Mouse (Mus musculus) adrenal gland, postnatal 36 days (tissue): Measurements from ENCODE around the gene Gm6525. TPM values are rescaled to one million over a fixed set of nuclear protein-coding genes. Genes with fewer than 3 reads are reported as not detected.

ENCODE experiments used
- DNase-seq, 2 experiments: peaks; one replicate each; pipeline ENCODE4 v3.0.0; 2021; ENCODE audit warnings: mixed read lengths in 1 of 2
- total RNA-seq, 2 experiments: library from RNA; stranded (reverse); gene quantifications; 2 replicates each; pipeline ENCODE4 v1.2.3; 2021

Gene Gm6525
- total RNA-seq, 2 experiments from 2014 or later: 0.50 TPM; not detected in 1

DNA sequence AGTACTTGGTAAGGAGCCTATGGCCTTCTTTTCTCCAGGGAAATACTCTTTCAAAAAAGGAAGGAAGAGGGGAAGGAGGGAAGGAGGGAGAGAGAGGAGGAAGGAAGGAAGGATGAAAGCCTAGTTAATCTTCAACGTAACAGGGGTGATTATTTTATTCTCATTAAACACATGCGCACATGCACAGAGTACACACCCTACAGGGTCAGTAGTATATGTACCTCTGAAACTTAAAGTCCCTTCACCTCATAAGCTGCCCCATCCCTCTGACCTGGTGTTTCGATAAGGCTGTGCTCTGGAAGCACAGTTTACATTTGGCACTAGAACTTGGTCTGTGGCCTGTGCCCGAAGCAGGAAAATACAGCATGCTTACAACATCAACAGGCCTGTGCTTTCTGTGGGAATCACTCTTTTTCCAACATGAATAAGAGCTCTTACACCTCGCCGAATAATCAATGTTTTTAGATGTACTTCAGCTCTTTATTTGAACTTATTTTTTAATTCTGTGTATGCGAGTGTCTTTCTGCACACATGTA lies 37.5 kb downstream of the Gm6525 start:
- DNase-seq: no peak

DNA sequence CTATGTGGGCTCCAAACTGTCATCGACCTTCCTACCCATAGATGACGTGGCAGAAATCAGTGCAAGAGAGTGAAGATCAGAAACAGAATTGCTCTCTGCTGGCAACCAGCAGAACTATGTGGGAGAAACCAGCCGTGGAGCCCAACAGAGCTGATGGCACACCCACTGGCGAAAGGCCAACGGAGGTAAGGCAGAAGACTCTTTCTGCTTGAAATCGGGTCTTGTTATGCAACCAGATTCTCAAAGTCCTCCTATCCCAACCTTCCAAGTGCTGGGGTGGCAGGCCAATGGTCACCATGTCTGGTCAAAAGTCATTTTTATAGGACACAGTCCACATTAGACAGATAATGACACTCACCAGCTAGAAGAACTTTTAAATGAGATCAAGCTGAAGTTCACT lies 40.6 kb downstream of the Gm6525 start:
- DNase-seq: no peak

DNA sequence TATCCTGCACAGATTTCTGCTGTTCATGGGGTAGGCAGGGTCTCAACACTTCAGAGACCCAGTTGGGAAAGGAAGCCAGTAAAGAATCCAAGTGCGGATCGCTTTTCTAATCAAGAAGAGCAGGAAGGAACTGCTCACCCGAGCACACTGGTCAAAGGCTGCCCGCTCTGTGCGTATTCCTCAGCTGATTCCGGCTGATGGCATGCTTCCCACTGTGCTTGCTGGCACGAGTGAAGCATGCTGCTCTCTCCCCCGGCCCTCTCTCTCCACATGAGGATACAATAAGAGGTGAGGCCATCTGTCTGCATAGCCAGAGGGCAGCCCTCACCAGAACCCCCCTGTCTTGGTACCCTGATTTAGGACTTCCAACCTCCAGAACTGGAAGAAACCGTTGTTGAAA lies 41.3 kb downstream of the Gm6525 start:
- DNase-seq: no peak

DNA sequence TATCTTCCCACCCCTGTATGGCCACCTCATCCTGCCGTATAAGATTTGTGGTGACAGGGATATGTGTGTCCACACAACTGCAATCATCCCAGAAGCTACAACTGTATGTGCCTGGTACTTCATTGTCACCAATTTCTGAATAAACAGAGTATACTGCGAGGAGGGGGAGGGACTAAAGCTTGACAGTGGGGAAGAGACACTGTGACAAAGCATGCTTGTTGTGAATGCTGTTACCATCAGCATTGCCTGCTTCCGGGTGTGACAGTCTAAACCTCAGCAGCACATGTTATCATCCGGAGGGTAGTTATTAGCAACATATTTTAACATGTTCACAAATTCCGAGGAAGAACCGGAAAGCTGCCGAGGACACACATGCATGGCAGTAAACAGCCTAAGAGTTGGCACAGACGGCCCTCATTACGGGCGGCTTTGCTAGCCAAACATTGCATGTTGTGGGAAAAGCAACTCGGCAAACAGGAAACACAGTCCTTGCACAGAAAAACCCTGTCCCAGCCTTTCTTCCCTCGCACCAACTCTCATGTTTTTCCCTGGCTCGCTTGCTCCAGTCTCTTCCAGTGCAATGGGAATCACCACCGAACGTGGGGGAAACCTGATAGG lies 41.9 kb downstream of the Gm6525 start:
- no peak for DNase-seq

DNA sequence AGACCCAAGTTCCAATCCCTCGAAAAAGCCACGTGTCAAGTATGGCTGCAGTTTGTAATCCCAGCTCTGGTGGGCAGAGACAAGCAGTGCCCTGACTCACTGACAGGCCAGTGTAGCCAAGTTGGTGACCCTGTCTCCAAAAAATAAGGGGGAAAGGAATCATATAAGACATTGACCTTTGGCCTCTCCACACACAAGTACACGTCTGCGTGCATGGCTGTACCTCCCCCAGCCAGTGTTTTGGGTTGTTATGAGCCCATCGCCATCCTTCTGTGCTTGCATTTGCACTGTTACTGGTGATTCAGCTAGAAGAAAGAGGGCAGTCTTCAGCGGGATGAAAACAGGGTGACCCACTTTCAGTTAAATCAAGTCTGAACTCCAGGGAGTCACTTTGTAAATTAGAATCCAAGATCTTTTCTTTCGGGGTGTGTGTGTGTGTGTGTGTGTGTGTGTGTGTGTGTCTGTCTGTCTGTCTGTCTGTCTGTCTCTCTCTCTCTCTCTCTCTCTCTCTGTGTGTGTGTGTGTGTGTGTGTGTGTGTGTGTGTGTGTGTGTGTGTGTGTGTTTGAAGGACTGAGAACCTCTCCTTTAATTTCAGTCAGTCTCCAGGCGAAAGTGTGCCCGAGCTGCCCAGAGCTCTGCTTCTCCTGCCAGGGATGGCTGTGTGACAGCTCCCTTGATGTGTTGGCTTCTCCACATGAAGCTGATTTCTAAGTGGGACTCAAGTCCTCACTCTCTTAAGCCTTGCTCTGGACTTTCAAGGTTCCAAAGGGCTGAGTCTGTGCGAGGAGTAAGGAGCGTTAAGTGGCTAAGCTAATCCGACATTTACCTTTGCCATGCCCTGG lies 43.4 kb downstream of the Gm6525 start:
- no peak for DNase-seq

DNA sequence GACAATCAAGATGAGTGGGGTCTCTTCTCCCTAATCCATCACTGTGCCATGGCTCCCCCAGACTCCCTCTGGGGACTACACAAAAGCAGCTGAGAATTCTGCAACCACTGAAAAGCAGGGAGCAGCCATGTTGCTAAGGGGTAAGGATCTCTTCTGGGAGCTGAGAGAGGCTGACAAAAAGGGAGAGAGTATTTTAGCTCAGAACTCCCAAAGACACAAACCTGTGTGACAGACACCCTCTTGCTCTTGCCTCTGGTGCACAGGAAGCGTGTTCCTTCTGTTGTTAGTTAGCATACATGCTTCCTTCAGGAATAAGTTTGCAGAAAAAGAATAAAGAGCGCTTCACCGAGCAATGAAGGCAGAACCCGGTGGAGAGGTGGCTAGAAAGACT lies 44.1 kb downstream of the Gm6525 start:
- no peak for DNase-seq

DNA sequence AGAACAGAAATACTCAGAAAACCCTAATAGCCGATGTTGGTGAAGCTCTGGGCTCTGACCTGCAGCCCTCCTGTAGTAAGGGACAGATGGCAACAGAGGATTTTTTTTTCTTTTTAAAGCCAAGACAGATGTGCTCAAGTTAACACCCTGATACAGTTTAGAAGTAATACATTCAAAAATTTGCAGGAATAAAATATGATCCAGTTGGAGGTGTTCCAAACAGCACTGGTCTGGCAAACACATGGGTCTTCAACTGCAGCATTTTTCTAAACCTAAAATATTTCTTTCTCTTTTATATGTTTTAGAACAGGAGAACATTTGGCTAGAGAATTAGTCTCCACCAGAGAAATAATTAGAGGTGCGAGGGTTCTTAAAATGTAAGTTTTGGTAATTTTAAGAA lies 44.6 kb downstream of the Gm6525 start:
- DNase-seq: no peak

DNA sequence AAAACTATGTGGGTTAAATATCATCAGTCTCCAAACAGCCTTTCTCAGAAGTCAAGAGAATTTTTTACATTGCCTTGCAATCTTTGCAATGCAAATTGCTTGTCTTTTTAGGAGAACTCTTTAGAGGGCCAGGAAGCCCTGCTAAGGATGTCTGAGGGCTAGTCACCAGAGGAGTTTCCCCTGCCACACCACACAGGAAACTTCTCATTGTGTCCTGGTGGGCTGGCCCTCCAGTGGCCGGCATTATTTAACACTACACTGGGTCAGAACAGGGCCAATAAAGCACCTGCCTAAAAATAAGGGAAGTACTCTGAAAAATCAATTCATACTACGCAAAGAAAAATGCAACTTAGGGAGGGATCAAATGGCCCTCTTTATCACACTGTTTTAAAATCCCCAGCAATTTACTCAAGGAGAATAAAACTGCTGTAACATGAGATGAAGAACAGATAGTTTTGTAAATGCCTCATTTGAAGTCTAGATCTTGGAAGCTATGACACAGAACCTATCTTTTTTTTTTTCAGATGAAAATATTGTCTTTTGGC lies 45.3 kb downstream of the Gm6525 start:
- DNase-seq: no peak

DNA sequence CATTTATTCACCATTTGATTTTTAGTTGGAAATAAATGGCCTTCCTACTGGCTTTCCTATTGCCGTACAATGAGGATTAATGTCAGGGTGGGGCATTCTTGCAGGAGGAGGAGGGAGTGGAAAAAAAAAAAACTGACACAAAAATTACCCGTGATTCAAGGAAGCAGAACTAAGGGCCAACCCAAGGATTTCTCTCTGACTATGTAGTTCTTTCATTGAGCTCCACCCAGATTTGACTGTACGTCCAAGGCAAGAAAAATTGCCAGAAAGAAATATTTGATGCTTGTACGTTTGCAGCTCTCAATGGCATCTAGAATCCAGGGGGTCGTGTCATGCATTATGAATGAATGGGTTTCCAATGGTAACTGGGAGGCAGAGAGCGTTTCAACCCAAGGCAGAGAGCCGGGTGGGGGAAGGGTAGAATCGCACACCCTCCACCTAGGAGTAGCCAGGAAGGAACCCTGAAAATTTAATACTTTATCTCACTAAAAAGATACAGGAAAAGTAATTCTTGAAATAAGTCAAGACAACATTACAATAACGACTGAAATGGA lies 45.9 kb downstream of the Gm6525 start:
- DNase-seq: no peak

DNA sequence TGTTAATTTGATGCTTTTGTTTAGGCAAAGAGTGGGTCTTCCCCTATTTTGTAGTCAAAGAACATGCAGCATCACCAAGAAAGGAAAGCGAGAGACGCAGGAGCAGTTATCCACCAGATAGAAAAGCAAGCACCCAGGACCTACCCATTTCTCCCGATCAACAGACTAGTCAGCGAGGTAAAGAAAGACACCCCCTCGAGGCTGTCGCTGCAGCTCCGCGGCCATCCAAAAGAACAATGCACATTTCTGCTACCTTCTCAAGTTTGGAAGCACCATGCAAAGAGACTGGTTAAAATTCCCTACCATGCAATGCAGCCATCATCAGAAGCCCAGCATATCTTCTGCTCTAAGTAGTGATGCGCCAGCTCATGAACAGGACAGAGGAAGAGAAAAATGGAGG lies 46.4 kb downstream of the Gm6525 start:
- DNase-seq: no peak

DNA sequence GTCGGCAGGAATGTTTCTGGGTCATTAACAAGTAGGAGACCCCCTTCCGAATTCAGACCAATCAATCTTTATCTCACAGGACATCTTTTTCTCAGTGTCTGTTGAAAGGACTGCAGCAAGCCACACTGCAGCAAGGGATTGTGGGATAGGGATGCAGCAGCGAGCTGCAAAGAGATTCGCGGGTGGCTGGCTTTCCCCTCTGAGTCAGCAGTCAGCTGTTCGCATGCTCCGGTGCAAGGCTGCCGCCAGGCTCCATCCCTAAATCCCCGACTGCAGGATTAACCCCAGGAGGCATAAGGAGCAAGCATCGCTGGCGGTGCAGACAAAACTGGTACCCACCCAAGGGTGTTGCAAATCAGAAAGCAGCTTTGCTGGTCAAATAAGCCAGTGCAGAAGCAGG lies 46.8 kb downstream of the Gm6525 start:
- DNase-seq: peak; percentile 79 to 84

Other genes with a start within 250 kb of the Gm6525 start
- gene Tmem131l, start 133.9 kb upstream of the Gm6525 start, total RNA-seq: 10 to 100 TPM; 32.6 to 34.5 TPM
- gene Mnd1, start 18.3 kb upstream of the Gm6525 start, total RNA-seq: 10 to 100 TPM; 13.1 to 16.0 TPM
- gene Trim2, start 132.8 kb downstream of the Gm6525 start, total RNA-seq: 10 to 100 TPM; 36.9 to 88.8 TPM